Mouse (Mus musculus): ENCODE measurements at regions not wholly inside any gene's neighbourhood (a gene's known extent, or its start where the extent isn't known, plus 50 kb on each side); places are given as distances from the start of the nearest gene placed in this dataset.

DNA sequence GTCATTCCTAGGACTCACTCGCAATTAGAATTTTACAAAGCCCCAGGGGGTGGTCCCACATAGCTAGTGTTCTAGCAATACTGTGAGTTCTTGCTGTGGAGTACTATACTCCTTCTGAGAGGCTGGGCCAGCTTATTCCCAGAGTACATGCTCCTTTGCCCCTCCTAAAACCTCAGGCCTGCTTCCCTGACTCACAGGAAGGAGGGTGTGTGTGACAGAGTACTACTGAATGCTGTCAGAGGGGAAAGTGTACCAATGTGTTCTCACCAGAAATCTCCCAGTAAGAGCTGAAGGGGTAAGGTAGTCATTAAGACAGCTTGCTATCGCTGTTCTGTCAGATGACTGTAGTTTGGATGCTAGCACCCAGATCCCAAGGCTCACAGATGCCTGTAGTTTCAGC is 280.7 kb downstream of the Hlx start:
- no peak overlapping the region for H3K4me3 ChIP-seq (ENCODE audit: insufficient read depth in 1 of 2, low read depth in 1 of 2, low read length in 2 of 2, poor library complexity in 1 of 2, severe bottlenecking in 1 of 2)
- no peak for DNase-seq (ENCODE audit: low read depth, low spot score)
- no peak for TF ChIP-seq MAFK (IDR thresholded peaks at IDR 0.05; ENCODE audit: insufficient read depth, low read depth, low read length)
- TF ChIP-seq HCFC1 (IDR thresholded peaks at IDR 0.05; ENCODE audit: borderline replicate concordance, insufficient read depth, low read length): no peak
- TF ChIP-seq ZNF384 (IDR thresholded peaks at IDR 0.05; ENCODE audit: low read depth, low read length): no peak
- TF ChIP-seq ZC3H11A (IDR thresholded peaks at IDR 0.05; ENCODE audit: borderline replicate concordance, low read depth, low read length): no peak
- no peak for TF ChIP-seq CHD2 (IDR thresholded peaks at IDR 0.05; ENCODE audit: low read depth, low read length)
- in situ Hi-C loops (cut with MboI; ENCODE audit: low sequenced_read_pairs in 2 of 2, unreplicated experiment in 2 of 2): no loop called here
- no peaks in the 10 kb centered on the region for H3K4me1 ChIP-seq (ENCODE audit: control insufficient read depth in 2 of 2, insufficient read depth in 2 of 2, low read length in 2 of 2, poor library complexity in 1 of 2)
- H3K9me3 ChIP-seq (ENCODE audit: control insufficient read depth, insufficient read depth, low read depth, low read length): no peaks in the 10 kb centered on the region
- H3K9ac ChIP-seq (ENCODE audit: insufficient read depth, low read depth, low read length, poor library complexity, severe bottlenecking): no peak overlapping the region
- H3K27ac ChIP-seq (ENCODE audit: insufficient read depth, low read depth, low read length, poor library complexity, severe bottlenecking): no peak overlapping the region
- no peaks in the 10 kb centered on the region for H3K36me3 ChIP-seq (ENCODE audit: control insufficient read depth, insufficient read depth, low read length, poor library complexity, severe bottlenecking)

DNA sequence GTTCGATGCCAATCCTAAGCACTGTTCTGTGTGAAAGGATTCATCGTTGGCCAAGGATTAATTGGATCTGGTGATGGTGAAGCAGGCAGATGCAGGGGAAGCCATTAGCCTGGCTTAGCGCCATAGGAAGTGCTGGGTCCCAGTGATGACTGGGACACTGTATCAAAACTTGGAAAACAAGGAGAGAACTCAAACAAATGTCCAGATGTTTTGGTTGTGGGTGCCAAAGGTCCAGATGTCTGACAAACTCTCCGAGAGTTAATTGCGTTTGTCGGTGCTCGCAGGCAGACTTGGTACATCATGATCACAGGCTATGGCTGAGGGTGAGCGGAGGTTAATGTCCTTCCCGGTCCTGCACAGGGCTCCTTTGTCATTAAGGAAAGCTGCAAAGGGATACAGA is 283.4 kb downstream of the Hlx start:
- no peaks in the 10 kb centered on the region for H3K36me3 ChIP-seq (ENCODE audit: control insufficient read depth, insufficient read depth, low read length, poor library complexity, severe bottlenecking)
- in situ Hi-C loops (cut with MboI; ENCODE audit: low sequenced_read_pairs in 2 of 2, unreplicated experiment in 2 of 2): no loop called here
- H3K4me3 ChIP-seq (ENCODE audit: insufficient read depth in 1 of 2, low read depth in 1 of 2, low read length in 2 of 2, poor library complexity in 1 of 2, severe bottlenecking in 1 of 2): no peak overlapping the region
- H3K4me1 ChIP-seq (ENCODE audit: control insufficient read depth in 2 of 2, insufficient read depth in 2 of 2, low read length in 2 of 2, poor library complexity in 1 of 2): no peaks in the 10 kb centered on the region
- H3K9me3 ChIP-seq (ENCODE audit: control insufficient read depth, insufficient read depth, low read depth, low read length): no peaks in the 10 kb centered on the region
- TF ChIP-seq ZC3H11A (IDR thresholded peaks at IDR 0.05; ENCODE audit: borderline replicate concordance, low read depth, low read length): no peak
- TF ChIP-seq ZNF384 (IDR thresholded peaks at IDR 0.05; ENCODE audit: low read depth, low read length): no peak
- TF ChIP-seq HCFC1 (IDR thresholded peaks at IDR 0.05; ENCODE audit: borderline replicate concordance, insufficient read depth, low read length): no peak
- no peak for TF ChIP-seq MAFK (IDR thresholded peaks at IDR 0.05; ENCODE audit: insufficient read depth, low read depth, low read length)
- TF ChIP-seq CHD2 (IDR thresholded peaks at IDR 0.05; ENCODE audit: low read depth, low read length): no peak
- DNase-seq (ENCODE audit: low read depth, low spot score): no peak
- no peak overlapping the region for H3K9ac ChIP-seq (ENCODE audit: insufficient read depth, low read depth, low read length, poor library complexity, severe bottlenecking)
- H3K27ac ChIP-seq (ENCODE audit: insufficient read depth, low read depth, low read length, poor library complexity, severe bottlenecking): no peak overlapping the region

DNA sequence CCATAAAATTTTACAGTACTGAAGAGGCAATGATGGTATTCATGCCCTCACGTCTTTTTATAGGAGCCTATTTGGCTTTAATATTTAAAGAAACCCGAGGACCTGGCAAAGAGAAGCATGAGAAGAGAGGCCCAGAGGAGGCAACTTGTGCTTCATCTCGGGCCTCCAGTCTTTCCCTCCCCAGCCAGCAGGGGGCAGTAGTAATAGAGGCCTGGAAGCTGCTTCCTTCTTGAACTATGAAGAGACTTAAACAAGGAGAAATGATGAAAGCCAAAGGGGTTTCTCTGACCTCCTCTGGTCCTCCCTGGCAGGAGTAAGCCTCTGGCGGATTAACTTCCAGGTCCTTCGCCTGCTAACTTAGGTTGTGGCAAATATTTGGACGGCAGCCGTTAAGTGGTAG is 284.5 kb downstream of the Hlx start:
- Histone ChIP-seq H3K4me3 (ENCODE audit: insufficient read depth in 1 of 2, low read depth in 1 of 2, low read length in 2 of 2, poor library complexity in 1 of 2, severe bottlenecking in 1 of 2) (no peak overlapping the region), H3K4me1 (ENCODE audit: control insufficient read depth in 2 of 2, insufficient read depth in 2 of 2, low read length in 2 of 2, poor library complexity in 1 of 2) (no peaks in the 10 kb centered on the region), H3K9ac (ENCODE audit: insufficient read depth, low read depth, low read length, poor library complexity, severe bottlenecking) (no peak overlapping the region), H3K36me3 (ENCODE audit: control insufficient read depth, insufficient read depth, low read length, poor library complexity, severe bottlenecking) (no peaks in the 10 kb centered on the region), H3K27ac (ENCODE audit: insufficient read depth, low read depth, low read length, poor library complexity, severe bottlenecking) (no peak overlapping the region), H3K9me3 (ENCODE audit: control insufficient read depth, insufficient read depth, low read depth, low read length) (no peaks in the 10 kb centered on the region)
- DNase-seq (ENCODE audit: low read depth, low spot score): peak; percentile 51
- no peak for TF ChIP-seq MAFK (IDR thresholded peaks at IDR 0.05; ENCODE audit: insufficient read depth, low read depth, low read length)
- no peak for TF ChIP-seq ZC3H11A (IDR thresholded peaks at IDR 0.05; ENCODE audit: borderline replicate concordance, low read depth, low read length)
- TF ChIP-seq ZNF384 (IDR thresholded peaks at IDR 0.05; ENCODE audit: low read depth, low read length): no peak
- TF ChIP-seq CHD2 (IDR thresholded peaks at IDR 0.05; ENCODE audit: low read depth, low read length): no peak
- TF ChIP-seq HCFC1 (IDR thresholded peaks at IDR 0.05; ENCODE audit: borderline replicate concordance, insufficient read depth, low read length): no peak
- in situ Hi-C loops (cut with MboI; ENCODE audit: low sequenced_read_pairs in 2 of 2, unreplicated experiment in 2 of 2): no loop called here

DNA sequence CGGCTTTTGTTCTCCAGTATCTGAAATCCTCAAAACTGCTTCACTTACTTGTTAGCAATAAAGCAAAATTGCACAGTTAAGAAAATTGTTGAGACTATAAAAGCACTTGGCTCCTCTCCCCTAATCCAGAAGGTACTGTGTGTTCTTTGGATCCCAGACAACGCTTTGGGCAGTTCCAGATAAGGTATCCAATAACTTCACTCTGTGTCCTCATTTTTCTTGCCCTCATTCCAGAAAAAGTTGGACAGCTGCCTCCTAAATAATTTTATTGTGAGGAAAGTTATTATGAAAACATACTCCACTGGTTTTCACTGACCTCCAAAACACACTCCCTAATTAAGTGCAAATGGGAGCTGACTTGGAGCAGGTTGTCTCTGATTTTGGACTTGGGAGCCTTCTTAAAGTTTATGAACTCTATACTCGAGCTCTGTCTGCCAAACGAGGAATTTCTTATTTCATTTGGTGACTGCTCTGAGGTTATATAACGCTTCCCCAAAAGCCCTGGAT is 285.2 kb downstream of the Hlx start:
- no peak overlapping the region for H3K9ac ChIP-seq (ENCODE audit: insufficient read depth, low read depth, low read length, poor library complexity, severe bottlenecking)
- in situ Hi-C loops (cut with MboI; ENCODE audit: low sequenced_read_pairs in 2 of 2, unreplicated experiment in 2 of 2): no loop called here
- no peak overlapping the region for H3K27ac ChIP-seq (ENCODE audit: insufficient read depth, low read depth, low read length, poor library complexity, severe bottlenecking)
- no peak for DNase-seq (ENCODE audit: low read depth, low spot score)
- H3K9me3 ChIP-seq (ENCODE audit: control insufficient read depth, insufficient read depth, low read depth, low read length): no peaks in the 10 kb centered on the region
- no peak overlapping the region for H3K4me3 ChIP-seq (ENCODE audit: insufficient read depth in 1 of 2, low read depth in 1 of 2, low read length in 2 of 2, poor library complexity in 1 of 2, severe bottlenecking in 1 of 2)
- no peak for TF ChIP-seq ZC3H11A (IDR thresholded peaks at IDR 0.05; ENCODE audit: borderline replicate concordance, low read depth, low read length)
- no peaks in the 10 kb centered on the region for H3K4me1 ChIP-seq (ENCODE audit: control insufficient read depth in 2 of 2, insufficient read depth in 2 of 2, low read length in 2 of 2, poor library complexity in 1 of 2)
- H3K36me3 ChIP-seq (ENCODE audit: control insufficient read depth, insufficient read depth, low read length, poor library complexity, severe bottlenecking): no peaks in the 10 kb centered on the region

DNA sequence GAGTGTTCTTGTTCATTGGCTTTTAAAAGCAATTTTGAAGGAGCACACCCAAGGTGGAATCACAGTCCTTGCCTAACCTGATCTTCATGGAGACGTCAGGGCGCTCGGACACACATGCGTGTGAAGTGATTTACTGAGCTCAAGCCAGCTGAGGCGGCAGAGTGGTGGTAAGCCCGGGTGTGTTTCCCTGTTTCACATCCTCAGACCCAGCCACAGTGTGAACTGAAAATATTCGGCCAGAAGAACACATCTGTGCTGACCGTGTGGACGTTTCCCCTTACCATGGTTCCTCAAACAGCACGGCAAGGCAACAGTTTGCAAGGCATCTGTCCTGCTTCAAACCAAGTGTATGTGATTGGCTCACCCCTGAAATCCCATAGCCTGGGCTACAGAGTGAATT is 288.2 kb downstream of the Hlx start:
- no peak for DNase-seq (ENCODE audit: low read depth, low spot score)
- no peak for TF ChIP-seq MAFK (IDR thresholded peaks at IDR 0.05; ENCODE audit: insufficient read depth, low read depth, low read length)
- no peak for TF ChIP-seq ZNF384 (IDR thresholded peaks at IDR 0.05; ENCODE audit: low read depth, low read length)
- TF ChIP-seq HCFC1 (IDR thresholded peaks at IDR 0.05; ENCODE audit: borderline replicate concordance, insufficient read depth, low read length): no peak
- TF ChIP-seq ZC3H11A (IDR thresholded peaks at IDR 0.05; ENCODE audit: borderline replicate concordance, low read depth, low read length): no peak
- no peak for TF ChIP-seq CHD2 (IDR thresholded peaks at IDR 0.05; ENCODE audit: low read depth, low read length)
- Histone ChIP-seq H3K9ac (ENCODE audit: insufficient read depth, low read depth, low read length, poor library complexity, severe bottlenecking) (no peak overlapping the region), H3K36me3 (ENCODE audit: control insufficient read depth, insufficient read depth, low read length, poor library complexity, severe bottlenecking) (no peaks in the 10 kb centered on the region), H3K4me1 (ENCODE audit: control insufficient read depth in 2 of 2, insufficient read depth in 2 of 2, low read length in 2 of 2, poor library complexity in 1 of 2) (peaks cover 0 to 3% of the 10 kb centered on the region in 2 experiments; a peak in 1 of 4 replicates), H3K27ac (ENCODE audit: insufficient read depth, low read depth, low read length, poor library complexity, severe bottlenecking) (no peak overlapping the region), H3K4me3 (ENCODE audit: insufficient read depth in 1 of 2, low read depth in 1 of 2, low read length in 2 of 2, poor library complexity in 1 of 2, severe bottlenecking in 1 of 2) (no peak overlapping the region), H3K9me3 (ENCODE audit: control insufficient read depth, insufficient read depth, low read depth, low read length) (no peaks in the 10 kb centered on the region)
- in situ Hi-C loops (cut with MboI; ENCODE audit: low sequenced_read_pairs in 2 of 2, unreplicated experiment in 2 of 2): no loop called here
